Mouse (Mus musculus) MEL (cell line): Measurements from ENCODE around the gene Ace3.

ENCODE experiments used
- CTCF ChIP-seq, 3 experiments: IDR thresholded peaks in 2 of 3; conservative IDR thresholded peaks in 1 of 3; 2 replicates each; pipeline ENCODE4 v1.5.1; 2011 to 2012; ENCODE audit warnings: low read length in 3 of 3, low read depth in 2 of 3, mild to moderate bottlenecking in 2 of 3, improper control_type of control experiment in 1 of 3, inconsistent platforms in 1 of 3, mixed read lengths in 1 of 3, moderate library complexity in 1 of 3; ENCODE audit not compliant: control insufficient read depth in 1 of 3, insufficient read depth in 1 of 3, poor library complexity in 1 of 3, severe bottlenecking in 1 of 3
- GATA1 ChIP-seq: IDR thresholded peaks from 2 replicates; pipeline ENCODE4 v1.6.1; 2011; ENCODE audit warnings: low read depth, low read length, improper control_type of control experiment
- POLR2A ChIP-seq, 2 experiments: IDR thresholded peaks; 2 replicates each; pipeline ENCODE4 v1.6.1; 2011 to 2012; ENCODE audit warnings: low read length in 2 of 2, mild to moderate bottlenecking in 2 of 2, control low read depth in 1 of 2, improper control_type of control experiment in 1 of 2, low read depth in 1 of 2, moderate library complexity in 1 of 2; ENCODE audit not compliant: control insufficient read depth in 1 of 2, insufficient read depth in 1 of 2, poor library complexity in 1 of 2
- USF1 ChIP-seq: IDR thresholded peaks from 2 replicates; pipeline ENCODE4 v1.6.1; 2014; ENCODE audit warnings: low read depth, mild to moderate bottlenecking, inconsistent platforms, low read length, improper control_type of control experiment, moderate library complexity

DNA sequence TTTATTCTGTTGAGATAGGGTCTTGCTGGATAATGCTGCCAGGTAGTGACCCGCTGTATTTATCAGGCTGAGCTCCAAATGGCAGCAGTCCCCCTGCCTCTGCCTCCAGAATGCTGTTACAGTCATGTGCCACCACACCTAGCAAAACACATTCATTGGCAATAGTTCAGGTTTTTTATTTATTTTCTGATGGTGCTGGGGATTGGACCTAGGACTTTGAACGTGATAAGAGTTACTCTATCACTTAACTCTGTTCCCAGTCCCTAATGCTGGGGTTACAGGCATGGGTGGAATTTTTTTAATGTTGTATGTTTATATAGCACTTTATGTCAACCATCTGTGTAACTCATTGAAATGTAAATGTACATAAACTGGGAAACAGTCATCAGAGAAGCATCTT is 59.4 kb downstream of the Ace3 start:
- no peak for TF ChIP-seq CTCF (IDR thresholded peaks at IDR 0.05 in 2 of 3, conservative IDR thresholded peaks at IDR 0.05 in 1 of 3; ENCODE audit: control insufficient read depth in 1 of 3, insufficient read depth in 1 of 3, low read depth in 2 of 3, low read length in 3 of 3, poor library complexity in 1 of 3, severe bottlenecking in 1 of 3)
- TF ChIP-seq USF1, result no peak
- no peak for TF ChIP-seq POLR2A (IDR thresholded peaks at IDR 0.05; ENCODE audit: control insufficient read depth in 1 of 2, insufficient read depth in 1 of 2, low read depth in 1 of 2, low read length in 2 of 2, poor library complexity in 1 of 2)
- no peak for TF ChIP-seq GATA1
